Mouse (Mus musculus) right cerebral cortex, postnatal 10 days (tissue): ENCODE results near the gene Il1r1.

ENCODE experiments used
- DNase-seq, 2 experiments: peaks; one replicate each; pipeline ENCODE4 v3.0.0; 2021; ENCODE audit warnings: low spot score in 2 of 2

Il1r1 gene

GRCm38 (mm10) chr1:40317657-40318056 lies 92.8 kb downstream of the Il1r1 start:
- DNase-seq, result no peak

GRCm38 (mm10) chr1:40321824-40322223 lies 96.9 kb downstream of the Il1r1 start:
- DNase-seq, result no peak

DNA sequence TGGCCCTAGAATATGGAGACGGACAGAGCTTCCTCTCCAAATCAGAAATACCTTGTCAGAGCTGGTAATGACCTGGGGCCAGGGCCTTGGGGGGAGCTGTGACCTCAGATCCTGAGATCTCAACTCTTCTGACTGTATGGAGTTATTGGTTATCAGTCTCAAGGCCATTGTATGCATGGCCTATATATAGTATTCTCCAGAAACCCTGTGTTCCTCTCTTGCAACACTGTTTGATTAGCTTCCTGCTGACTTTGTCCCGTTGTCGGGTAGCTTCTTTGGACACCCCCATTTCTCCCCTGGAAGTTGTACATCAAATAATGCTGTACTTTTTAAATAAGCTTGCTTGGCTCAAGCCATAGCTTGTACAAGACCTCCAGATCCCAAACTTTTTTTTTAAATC lies 97.7 kb downstream of the Il1r1 start:
- no peak for DNase-seq

- DNase-seq, result no peak
Measured at GRCm38 (mm10) chr1:40324457-40324856, 99.6 kb downstream of the Il1r1 start, which contains the start of gene Il1rl2. Il1rl2 (plus strand) TSS chr1:40324610.

DNA sequence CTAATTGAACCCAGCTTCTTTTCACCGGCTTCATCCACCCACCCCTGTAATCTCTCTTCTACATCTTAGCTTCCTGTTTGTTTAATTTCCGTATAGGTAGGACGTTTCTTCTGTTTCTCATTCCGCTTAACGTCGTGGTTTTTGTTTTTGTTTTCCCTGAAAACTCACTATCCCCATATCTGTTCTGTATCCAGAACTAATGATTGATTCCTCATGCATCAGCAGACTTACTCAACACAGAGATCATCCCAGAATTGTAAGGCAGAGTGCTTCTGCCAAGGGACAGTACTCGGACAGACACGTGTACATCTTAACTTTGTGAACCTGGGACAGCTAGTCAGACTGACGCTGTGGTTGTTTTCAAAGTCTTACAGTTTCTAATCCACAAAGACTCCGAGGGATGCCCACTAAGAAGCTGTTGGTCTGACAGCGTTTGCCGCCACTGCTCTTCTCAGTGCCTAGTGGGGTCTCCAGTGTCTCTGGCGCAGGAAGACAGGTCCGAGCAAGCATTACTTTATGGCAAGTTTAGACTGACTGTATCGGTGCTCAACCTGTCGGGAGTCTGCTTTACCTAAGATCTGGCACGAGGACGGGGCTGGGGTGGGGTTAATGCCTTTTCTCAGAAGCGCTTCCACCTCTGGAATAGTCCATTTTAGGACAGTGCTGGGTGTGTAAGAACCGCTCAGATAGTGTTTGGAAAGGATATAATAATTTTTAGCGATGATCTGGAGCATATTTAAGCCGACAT lies 100.2 kb downstream of the Il1r1 start:
- DNase-seq, result no peak

DNA sequence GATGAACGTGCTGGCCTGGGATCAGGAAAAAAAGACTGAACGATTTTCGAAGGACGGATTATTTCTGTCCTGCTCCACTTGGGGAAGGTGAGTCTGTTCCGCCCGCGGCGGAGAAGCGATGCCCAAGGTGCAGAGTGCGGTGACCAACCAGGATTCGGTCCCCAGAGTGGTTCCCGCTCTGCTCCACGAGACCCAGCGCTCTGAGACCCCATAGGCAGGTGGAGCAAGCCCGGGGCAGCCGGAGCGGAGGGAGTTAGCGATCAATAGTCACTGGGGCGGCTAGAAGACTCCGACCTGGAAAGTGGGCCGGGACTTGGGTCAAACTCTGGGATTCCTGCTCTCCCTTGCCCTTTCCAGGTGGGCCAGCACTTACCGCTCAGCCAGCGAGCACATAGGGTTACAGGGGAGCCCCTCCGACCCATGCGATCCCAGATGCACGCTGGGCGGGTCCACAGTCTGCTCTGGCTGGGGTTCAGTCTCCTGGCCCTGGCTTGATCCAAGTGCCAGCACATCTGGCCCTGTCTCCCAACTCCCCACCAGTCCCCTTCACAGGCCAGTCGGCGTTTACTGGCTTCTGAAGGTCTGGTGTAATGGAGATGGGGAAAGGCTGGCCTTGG lies 100.9 kb downstream of the Il1r1 start:
- DNase-seq, result no peak

GRCm38 (mm10) chr1:40327604-40328003 lies 102.7 kb downstream of the Il1r1 start:
- no peak for DNase-seq

- no peak for DNase-seq
Measured at GRCm38 (mm10) chr1:40329526-40329925, 104.6 kb downstream of the Il1r1 start.

- no peak for DNase-seq
Measured at GRCm38 (mm10) chr1:40330181-40330580, 105.3 kb downstream of the Il1r1 start.

- DNase-seq, result no peak
Measured at GRCm38 (mm10) chr1:40339346-40339745, 114.5 kb downstream of the Il1r1 start.

- no peak for DNase-seq
Measured at GRCm38 (mm10) chr1:40340102-40340501, 115.2 kb downstream of the Il1r1 start.

GRCm38 (mm10) chr1:40352158-40352903 lies 127.5 kb downstream of the Il1r1 start:
- no peak for DNase-seq

GRCm38 (mm10) chr1:40352904-40353286 lies 128.0 kb downstream of the Il1r1 start:
- DNase-seq, result no peak

- DNase-seq, result no peak
Measured at GRCm38 (mm10) chr1:40354665-40355064, 129.8 kb downstream of the Il1r1 start.

DNA sequence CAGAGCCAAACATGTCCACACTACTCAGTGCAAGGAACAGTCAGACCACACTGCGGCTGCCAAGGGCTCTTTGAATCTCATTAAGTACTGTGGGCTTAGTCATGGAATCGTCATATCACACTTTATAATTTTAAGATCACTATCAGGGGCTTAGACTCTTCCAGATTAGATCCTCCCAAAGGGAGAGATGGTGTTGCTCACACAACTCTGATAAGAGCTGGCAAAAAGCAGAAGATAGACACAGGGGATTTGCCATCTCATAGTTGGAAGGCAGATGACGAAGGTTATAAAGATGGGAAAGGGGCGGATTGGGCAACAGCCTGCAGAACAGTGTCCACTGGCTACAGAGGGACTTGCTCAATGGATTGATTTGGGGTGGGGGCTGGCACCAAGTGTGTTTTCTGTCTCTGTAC lies 130.6 kb downstream of the Il1r1 start:
- DNase-seq, result no peak

- no peak for DNase-seq
Measured at GRCm38 (mm10) chr1:40355904-40356521, 131.1 kb downstream of the Il1r1 start.

GRCm38 (mm10) chr1:40357921-40358320 lies 133.0 kb downstream of the Il1r1 start:
- DNase-seq, result no peak

- no peak for DNase-seq
Measured at GRCm38 (mm10) chr1:40358351-40358750, 133.5 kb downstream of the Il1r1 start.

GRCm38 (mm10) chr1:40358771-40359181 lies 133.9 kb downstream of the Il1r1 start:
- no peak for DNase-seq

- peak in 1 of 2 experiments; percentile 9 for DNase-seq
Measured at GRCm38 (mm10) chr1:40359731-40360130, 134.9 kb downstream of the Il1r1 start.

DNA sequence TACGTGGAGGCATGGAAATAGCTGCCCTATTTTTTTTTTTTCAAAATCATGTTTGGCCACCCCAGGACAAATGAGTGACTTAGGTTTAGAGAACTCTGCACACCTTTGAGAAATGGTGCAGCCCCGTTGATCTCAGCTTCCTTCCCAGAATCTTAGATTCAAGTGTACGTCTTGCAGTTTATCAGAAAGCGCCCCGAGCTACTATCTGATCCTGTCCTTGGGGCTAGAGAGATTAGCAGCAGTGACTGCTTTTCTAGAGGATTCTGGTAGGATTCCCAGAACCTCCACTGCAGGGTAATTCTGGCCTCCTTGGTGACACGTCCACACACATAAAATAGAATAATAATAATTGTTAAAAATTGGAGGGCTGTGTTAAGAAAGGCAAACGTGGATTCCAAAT lies 136.1 kb downstream of the Il1r1 start:
- DNase-seq, result no peak

DNA sequence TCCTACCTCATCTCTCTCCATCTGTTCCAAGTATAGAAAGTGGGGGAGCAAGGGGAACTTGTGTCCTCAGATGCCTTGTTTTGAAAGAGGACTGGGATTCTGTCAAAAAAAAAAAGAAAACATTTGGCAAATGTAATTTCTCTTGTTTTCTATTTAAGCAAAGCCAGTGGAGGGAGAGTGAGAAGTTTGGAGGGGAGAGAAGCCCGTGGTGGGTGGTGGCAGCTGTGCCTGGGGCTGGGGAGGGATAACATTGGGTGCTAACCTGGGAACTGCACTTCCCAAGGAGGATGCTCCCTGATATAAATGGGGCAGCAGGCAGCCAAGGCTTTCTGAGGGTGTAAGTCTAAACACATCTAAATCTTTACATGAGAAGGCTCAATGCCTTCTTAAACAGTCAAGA lies 136.7 kb downstream of the Il1r1 start:
- DNase-seq, result no peak
